Mouse (Mus musculus): ENCODE measurements around the gene Slc9a3r2. TPM values are rescaled to one million over a fixed set of nuclear protein-coding genes. Genes with fewer than 3 reads are reported as not detected.

Gene Slc9a3r2
- total RNA-seq, 4 experiments from 2014 or later, result 17.8 to 38.4 (median 20.8) TPM

GRCm38 (mm10) chr17:24638214-24638613 lies 11.9 kb downstream of the Slc9a3r2 start:
- DNase-seq (ENCODE audit: low spot score in 2 of 2), result no peak

- no peak for DNase-seq (ENCODE audit: low spot score in 2 of 2)
These were observed 13.2 kb downstream of the Slc9a3r2 start for GRCm38 (mm10) chr17:24636781-24637481.

DNA sequence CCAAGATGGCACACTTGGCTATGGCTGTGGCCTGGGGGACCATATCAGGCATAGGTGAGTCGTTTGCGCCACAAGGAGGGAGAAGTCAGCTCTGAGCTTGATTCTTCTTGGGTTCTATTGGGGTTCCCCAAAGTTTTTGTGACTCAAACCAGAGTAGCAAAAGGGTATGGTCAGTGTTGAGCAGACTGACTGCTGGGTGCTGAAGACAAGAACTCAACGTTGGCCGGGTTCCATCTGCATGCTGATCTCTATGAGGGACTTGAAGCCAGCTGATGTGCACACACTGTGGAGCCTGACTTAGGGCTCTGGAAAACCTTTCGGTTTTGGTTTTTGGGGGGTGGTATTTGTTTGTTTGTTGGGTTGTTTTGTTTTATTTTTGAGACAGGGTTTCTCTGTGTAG lies 14.4 kb downstream of the Slc9a3r2 start:
- no peak for DNase-seq (ENCODE audit: low spot score in 2 of 2)

GRCm38 (mm10) chr17:24635024-24635423 lies 15.1 kb downstream of the Slc9a3r2 start:
- no peak for DNase-seq (ENCODE audit: low spot score in 2 of 2)

GRCm38 (mm10) chr17:24633831-24634230 lies 16.3 kb downstream of the Slc9a3r2 start:
- no peak for DNase-seq (ENCODE audit: low spot score in 2 of 2)

DNA sequence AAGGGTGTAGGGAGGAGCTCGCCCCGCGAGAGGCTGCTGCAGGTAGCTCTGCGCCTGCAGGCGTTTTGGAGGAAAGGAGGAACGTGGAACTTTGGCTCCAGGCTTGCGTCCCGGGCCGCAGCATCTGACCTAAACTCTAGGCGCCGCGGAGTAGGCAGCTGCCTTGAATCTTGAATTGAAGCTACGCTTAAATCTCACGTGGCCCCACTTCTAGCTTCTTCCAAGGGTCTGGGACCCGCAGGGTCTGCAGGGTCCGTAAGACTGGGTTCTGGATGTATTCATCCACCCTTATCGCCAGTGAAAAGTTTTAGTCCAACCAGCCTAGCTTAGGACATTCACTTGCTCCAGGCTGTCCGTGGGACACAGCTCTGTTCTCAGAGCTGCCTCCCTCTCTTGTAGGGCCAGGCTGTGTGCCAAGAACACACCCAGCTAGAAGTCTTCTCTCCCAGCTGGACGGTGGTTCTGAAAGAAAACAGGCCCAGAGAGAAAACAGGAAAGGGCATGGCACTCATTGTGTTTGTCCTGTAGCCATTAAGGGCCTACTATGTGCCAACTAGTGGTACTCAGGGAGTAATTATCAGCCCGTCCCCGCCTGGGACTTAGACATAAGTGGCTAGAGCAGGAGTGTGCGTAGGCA lies 17.2 kb downstream of the Slc9a3r2 start:
- peak; percentile 37 to 68 for DNase-seq (ENCODE audit: low spot score in 2 of 2)

DNA sequence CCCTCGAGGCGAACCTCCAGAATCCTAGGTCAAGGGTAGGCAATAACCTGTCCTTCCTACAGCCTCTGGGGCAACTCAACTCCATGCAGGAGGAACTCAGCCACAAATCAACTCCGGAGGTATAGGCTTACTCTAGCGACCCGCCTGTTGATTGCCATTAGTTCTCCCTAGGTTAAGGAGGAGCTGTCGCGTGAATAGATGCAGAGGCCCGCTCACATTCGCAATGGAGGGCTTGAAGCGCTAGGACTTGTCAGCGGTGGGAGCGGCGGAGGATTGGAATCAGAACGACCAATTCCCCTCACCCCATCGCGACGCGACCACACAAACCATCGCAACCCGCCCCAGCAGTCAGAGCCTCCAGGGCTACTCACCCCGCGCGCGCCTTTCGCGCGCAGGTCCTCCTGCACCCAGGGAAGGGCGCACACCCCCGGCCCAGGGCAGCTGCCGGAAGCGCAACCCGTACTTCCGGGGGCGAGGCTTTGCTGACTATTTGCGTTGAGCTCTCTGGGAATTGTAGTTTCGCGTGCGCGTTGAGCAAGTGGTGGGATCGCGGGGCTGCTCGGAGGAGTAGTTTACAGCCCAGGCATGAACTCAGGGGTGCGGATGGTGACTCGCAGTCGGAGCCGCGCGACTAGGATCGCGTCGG lies 17.8 kb downstream of the Slc9a3r2 start, which contains the start of the genes Tsc2 and Nthl1:
Gene Tsc2, minus strand, starts transcription at position 464 of the 646 bp plus-strand sequence.
Gene Nthl1, plus strand, starts transcription at position 514 of the 646 bp plus-strand sequence.
- DNase-seq (ENCODE audit: low spot score in 2 of 2), result peak; percentile 67 to 72

DNA sequence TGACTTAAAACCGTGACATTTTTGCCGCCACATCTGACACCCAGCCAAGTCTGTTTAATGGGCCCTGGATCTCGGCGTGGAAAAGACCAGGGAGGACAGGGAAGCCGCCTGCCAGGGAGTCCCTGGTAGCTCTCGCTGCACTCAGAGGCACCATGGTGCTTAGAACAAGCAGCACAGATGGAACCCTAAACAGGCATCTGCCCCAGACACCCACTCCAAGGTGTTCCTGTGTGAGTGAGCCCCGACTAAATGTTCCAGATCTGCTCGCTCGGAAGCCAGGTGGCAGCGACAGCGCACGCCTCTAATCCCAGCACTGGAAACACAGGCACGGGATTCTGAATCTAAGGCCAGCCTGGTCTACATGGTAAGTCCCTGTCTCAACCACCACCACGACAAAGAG lies 20.1 kb downstream of the Slc9a3r2 start:
- no peak for DNase-seq (ENCODE audit: low spot score in 2 of 2)

- DNase-seq (ENCODE audit: low spot score in 2 of 2), result peak; percentile 67 to 68
These were observed 21.5 kb downstream of the Slc9a3r2 start for GRCm38 (mm10) chr17:24628646-24629045.

DNA sequence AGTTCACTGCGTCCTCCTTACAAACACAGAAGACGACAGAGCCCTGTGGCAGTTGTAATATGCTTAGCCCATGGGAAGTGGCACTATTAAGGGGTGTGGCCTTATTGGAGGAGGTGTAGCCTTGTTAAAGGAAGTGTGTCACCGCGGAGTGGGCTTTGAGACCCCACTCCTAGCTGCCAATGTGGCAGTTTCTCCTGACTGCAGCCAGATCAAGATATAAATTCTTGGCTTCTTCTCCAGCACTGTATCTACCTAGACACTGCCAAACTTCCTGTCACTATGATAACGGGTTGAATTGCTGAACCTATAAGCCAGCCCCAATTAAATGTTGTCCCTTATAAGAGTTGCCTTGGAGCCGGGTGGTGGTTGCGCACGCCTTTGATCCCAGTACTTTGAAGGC lies 24.7 kb downstream of the Slc9a3r2 start:
- DNase-seq (ENCODE audit: low spot score in 2 of 2), result no peak

DNA sequence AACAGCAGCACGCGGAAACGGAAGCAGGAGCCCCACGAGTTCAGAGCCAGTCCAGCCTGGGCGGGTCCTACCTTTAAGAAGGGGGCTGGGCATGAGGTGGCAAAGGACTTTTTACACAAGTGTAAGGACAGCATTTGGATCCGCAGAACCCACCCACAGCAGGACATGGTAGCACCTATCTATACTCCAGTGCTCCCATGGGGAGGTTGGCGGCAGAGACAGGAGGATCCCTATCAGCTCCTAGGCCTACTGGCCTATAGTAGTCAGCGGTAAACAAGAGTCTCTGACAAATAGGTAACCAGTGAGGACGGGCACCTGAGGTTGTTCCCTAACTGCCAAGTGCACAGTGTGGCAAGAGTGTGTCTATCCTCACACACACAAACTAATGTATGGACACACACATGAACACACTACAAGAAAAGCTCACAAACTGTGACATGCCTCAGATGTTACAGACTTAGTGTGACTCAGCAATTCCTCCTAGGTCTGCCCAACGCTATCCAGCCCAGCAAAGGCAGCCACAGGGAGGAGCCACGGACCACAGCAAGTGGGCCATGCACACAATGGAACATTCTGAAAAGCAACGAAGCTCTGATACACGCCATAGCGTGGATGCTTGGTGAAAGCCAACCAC lies 32.4 kb downstream of the Slc9a3r2 start:
- DNase-seq (ENCODE audit: low spot score in 2 of 2), result no peak

- no peak for DNase-seq (ENCODE audit: low spot score in 2 of 2)
These were observed 39.4 kb downstream of the Slc9a3r2 start for GRCm38 (mm10) chr17:24610711-24611110.

DNA sequence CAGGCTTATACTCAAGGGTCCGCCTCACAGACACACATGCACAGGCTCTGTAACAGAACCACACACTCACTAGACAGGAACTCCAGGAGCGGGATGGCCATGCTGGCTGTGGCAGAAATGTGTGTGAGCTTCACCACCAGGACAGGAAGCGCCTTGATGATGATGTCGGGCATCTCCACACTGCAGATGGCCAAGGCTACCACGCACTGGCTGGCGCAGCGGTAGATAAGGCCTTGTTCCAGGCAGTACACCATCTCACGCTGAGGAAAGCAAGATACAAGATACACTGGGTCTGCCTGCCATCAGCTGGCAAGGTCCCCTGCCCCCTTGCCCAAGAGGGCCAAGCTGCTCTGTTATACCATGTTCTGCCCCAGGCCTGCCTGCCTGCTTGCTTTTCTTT lies 41.3 kb downstream of the Slc9a3r2 start:
- DNase-seq (ENCODE audit: low spot score in 2 of 2), result no peak

DNA sequence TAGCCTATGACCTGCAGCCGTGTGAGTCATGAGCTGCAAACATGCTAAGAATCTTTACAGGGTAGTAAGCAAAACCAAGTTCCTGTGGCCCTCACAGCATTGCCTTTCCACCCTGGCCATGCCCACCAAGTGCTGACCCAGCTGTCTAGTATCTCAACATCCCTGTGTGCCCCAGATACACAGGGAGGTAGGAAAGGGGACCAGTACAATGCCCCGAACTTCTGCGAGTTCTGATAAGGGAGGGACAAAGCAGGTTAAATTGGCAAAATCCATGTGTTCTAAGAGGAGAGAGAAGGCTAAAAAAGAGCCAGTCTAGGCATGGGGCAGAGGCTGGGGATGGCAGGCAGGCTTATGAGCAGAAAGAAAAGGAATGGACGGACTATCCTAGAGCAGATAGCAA lies 41.8 kb downstream of the Slc9a3r2 start:
- DNase-seq (ENCODE audit: low spot score in 2 of 2), result no peak

DNA sequence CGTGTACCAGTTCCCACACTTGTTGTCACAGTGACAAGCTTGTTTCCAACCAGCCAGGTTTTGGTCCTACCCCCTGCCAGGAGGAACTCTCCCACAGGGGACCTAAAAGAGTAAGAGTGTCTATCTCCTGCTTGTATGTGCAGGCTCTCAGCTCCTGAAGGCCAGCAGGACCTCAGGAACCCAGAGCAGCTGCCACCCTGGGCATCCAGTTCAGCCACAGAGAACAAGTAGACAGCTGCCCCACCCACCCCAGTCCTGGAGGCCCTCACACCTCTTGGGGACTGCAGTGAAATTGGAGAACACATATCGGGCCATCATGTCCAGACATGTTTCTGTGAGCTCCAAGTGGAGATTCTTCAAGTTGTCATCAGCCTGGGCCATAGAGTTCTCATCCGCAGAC lies 45.6 kb downstream of the Slc9a3r2 start:
- no peak for DNase-seq (ENCODE audit: low spot score in 2 of 2)

GRCm38 (mm10) chr17:24603961-24604360 lies 46.2 kb downstream of the Slc9a3r2 start:
- DNase-seq (ENCODE audit: low spot score in 2 of 2), result no peak

GRCm38 (mm10) chr17:24600502-24600901 lies 49.6 kb downstream of the Slc9a3r2 start:
- DNase-seq (ENCODE audit: low spot score in 2 of 2), result no peak

GRCm38 (mm10) chr17:24597989-24598388 lies 52.1 kb downstream of the Slc9a3r2 start:
- no peak for DNase-seq (ENCODE audit: low spot score in 2 of 2)

DNA sequence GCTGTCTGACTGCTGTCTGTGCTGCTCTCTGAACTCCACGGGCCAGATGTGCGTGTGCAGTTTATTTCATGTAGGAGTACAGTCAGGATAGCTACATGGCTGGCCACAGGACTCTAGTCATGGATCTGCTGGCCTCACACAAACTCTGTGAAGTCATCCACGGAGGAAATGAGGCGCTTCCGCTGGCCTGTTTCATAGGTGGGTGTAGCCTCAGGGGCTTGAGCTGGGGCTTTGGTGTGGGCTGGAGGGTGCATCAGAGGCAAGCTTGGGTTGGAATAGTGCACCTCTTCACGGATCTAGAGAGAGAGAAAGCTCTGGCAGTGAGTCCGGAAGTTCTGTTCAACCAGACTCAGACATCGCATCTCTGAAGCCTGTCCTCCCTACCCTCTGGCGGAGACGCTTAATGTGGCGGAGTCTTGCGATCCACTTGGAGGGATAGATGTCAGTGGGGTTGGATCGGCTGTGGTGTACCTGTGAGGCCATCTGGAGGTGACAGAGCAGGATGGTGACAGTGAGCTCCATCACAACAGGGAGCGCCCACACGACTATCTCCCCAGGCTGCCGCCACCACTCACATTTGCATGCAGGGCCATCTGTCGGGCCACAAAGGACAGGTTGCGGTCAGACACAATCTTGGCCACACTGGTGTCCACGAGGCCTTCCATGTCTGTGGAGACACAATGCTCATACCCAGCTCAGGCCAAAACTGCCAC lies 53.5 kb downstream of the Slc9a3r2 start:
- DNase-seq (ENCODE audit: low spot score in 2 of 2), result no peak

DNA sequence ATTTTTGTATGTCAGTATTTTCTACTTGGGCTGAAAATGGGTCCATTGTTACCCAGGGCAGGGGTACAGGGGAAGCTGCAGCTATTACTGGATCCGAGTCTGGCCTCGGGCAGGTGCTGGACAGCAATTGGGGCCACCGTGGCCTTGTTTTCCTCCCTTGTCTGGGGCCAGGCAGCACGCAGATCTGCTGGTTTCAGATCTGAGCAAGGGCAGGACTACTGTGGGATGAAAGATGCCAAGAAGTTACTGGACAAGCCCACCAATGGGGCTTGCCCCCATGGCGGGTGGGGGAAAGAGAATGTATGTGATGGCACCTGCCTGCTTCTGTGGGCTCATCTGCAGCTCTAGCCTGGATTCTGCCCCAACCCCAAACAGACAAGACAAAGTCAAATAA lies 54.1 kb downstream of the Slc9a3r2 start:
- DNase-seq (ENCODE audit: low spot score in 2 of 2), result no peak
